Mouse (Mus musculus): ENCODE measurements around the gene Cyp4f40. TPM values are rescaled to one million over a fixed set of nuclear protein-coding genes. Genes with fewer than 3 reads are reported as not detected.
"Not testable (repeated sequence)": the region's sequence is repeated elsewhere in the genome, so short reads cannot be mapped to it uniquely, and the experiment has no call there.

Cyp4f40 gene
- 20.5 and 87.7 TPM in 2 replicates for polyA plus RNA-seq (2012; rRNA removed)

GRCm38 (mm10) chr17:32658712-32659111 is at the start of gene Cyp4f40:
Cyp4f40 (plus strand) TSS chr17:32658900.
- Histone ChIP-seq H3K27ac (ENCODE audit: insufficient read depth, low read depth, low read length) (peak within 1 kb of the TSS; percentile 97), H3K36me3 (ENCODE audit: control insufficient read depth, insufficient read depth, low read length) (peaks cover 2% of the 10 kb centered on the region; the same call in 1 of the 2 replicates), H3K4me1 (ENCODE audit: control insufficient read depth, insufficient read depth, insufficient read length, low read length) (peaks cover 32% of the 10 kb centered on the region), H3K27me3 (ENCODE audit: control insufficient read depth, insufficient read depth, low read length) (no peaks in the 10 kb centered on the region), H3K4me3 (ENCODE audit: low read depth, low read length) (peak within 1 kb of the TSS; percentile 44)
- TF ChIP-seq CTCF (IDR thresholded peaks at IDR 0.05; ENCODE audit: extremely low read depth, insufficient read length, insufficient replicate concordance, low read depth, low read length) (no peak), POLR2A (IDR thresholded peaks at IDR 0.05; ENCODE audit: low read depth, low read length) (no peak; the same call in 1 of the 2 replicates)
- WGBS = 12% methylated on average over 2 of the region's 2 CpGs

- WGBS = 68% methylated on average over 3 of the region's 3 CpGs
- H3K36me3 ChIP-seq (ENCODE audit: control insufficient read depth, insufficient read depth, low read length); H3K4me3 ChIP-seq (ENCODE audit: low read depth, low read length); H3K27ac ChIP-seq (ENCODE audit: insufficient read depth, low read depth, low read length); H3K27me3 ChIP-seq (ENCODE audit: control insufficient read depth, insufficient read depth, low read length); H3K4me1 ChIP-seq (ENCODE audit: control insufficient read depth, insufficient read depth, insufficient read length, low read length): not testable (repeated sequence)
Measured at GRCm38 (mm10) chr17:32610231-32610630, 48.5 kb upstream of the Cyp4f40 start.

GRCm38 (mm10) chr17:32610896-32611295 is 47.8 kb upstream of the Cyp4f40 start:
- TF ChIP-seq POLR2A (IDR thresholded peaks at IDR 0.05; ENCODE audit: low read depth, low read length) (no peak), CTCF (IDR thresholded peaks at IDR 0.05; ENCODE audit: extremely low read depth, insufficient read length, insufficient replicate concordance, low read depth, low read length) (no peak)
- Histone ChIP-seq H3K27ac (ENCODE audit: insufficient read depth, low read depth, low read length) (no peak overlapping the region), H3K36me3 (ENCODE audit: control insufficient read depth, insufficient read depth, low read length) (no peaks in the 10 kb centered on the region), H3K27me3 (ENCODE audit: control insufficient read depth, insufficient read depth, low read length) (no peaks in the 10 kb centered on the region), H3K4me1 (ENCODE audit: control insufficient read depth, insufficient read depth, insufficient read length, low read length) (no peaks in the 10 kb centered on the region), H3K4me3 (ENCODE audit: low read depth, low read length) (no peak overlapping the region)
- WGBS = 90% methylated on average over 3 of the region's 3 CpGs

- 57% methylated on average over 3 of the region's 3 CpGs for WGBS
- no peak for TF ChIP-seq CTCF (IDR thresholded peaks at IDR 0.05; ENCODE audit: extremely low read depth, insufficient read length, insufficient replicate concordance, low read depth, low read length)
- no peak for TF ChIP-seq POLR2A (IDR thresholded peaks at IDR 0.05; ENCODE audit: low read depth, low read length)
- H3K36me3 ChIP-seq (ENCODE audit: control insufficient read depth, insufficient read depth, low read length) = no peaks in the 10 kb centered on the region
- H3K27me3 ChIP-seq (ENCODE audit: control insufficient read depth, insufficient read depth, low read length) = no peaks in the 10 kb centered on the region
- no peaks in the 10 kb centered on the region for H3K4me1 ChIP-seq (ENCODE audit: control insufficient read depth, insufficient read depth, insufficient read length, low read length)
- H3K4me3 ChIP-seq (ENCODE audit: low read depth, low read length) = no peak overlapping the region
- H3K27ac ChIP-seq (ENCODE audit: insufficient read depth, low read depth, low read length) = no peak overlapping the region
Measured at GRCm38 (mm10) chr17:32612417-32612816, 46.3 kb upstream of the Cyp4f40 start.

DNA sequence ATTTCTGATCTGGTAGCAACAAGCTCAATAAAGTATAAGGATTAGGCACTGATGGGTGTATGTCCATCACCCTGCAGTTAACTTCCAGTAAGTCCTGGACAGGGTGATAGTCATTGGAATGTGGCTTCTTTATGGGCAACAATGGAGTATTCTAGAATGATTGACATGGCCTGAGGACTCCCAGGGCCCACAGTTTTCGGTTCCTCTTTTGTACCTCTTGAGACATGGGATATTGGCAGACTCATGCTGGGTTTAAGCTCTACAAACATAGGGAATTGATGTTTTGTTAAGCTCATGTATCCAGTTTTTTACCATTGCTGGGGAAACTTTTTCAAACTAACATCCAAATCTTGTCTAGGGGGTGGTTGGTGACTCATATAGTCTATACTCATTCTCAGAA is 41.4 kb upstream of the Cyp4f40 start:
- no peak overlapping the region for H3K4me3 ChIP-seq (ENCODE audit: low read depth, low read length)
- no peaks in the 10 kb centered on the region for H3K27me3 ChIP-seq (ENCODE audit: control insufficient read depth, insufficient read depth, low read length)
- H3K27ac ChIP-seq (ENCODE audit: insufficient read depth, low read depth, low read length) = no peak overlapping the region
- no peaks in the 10 kb centered on the region for H3K36me3 ChIP-seq (ENCODE audit: control insufficient read depth, insufficient read depth, low read length)
- H3K4me1 ChIP-seq (ENCODE audit: control insufficient read depth, insufficient read depth, insufficient read length, low read length) = no peaks in the 10 kb centered on the region
- WGBS = 66% methylated on average over 1 of the region's 1 CpGs
- TF ChIP-seq CTCF (IDR thresholded peaks at IDR 0.05; ENCODE audit: extremely low read depth, insufficient read length, insufficient replicate concordance, low read depth, low read length) = no peak

DNA sequence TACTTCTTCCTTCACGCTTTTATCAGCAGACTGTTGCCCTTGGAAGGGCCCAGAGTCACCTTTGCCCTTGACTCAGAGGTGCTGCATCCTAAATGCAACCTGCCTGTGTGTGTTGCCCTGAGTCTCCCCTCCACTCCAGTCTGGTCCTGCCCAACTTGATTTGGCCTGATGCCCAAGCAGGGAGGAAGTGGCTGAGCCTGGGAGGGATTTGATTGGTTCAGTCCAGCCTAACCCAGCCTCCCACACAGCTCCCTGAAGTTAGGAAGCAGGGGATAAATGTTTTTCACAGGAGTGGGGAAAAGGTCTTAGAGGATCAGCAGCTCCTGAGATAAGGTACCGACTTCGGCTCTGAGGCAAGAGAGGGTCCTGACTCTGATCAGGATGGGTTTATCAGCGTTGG is 37.7 kb upstream of the Cyp4f40 start, which contains the start of gene Cyp4f37:
Cyp4f37 (plus strand) TSS at position 292 of the 400 bp plus-strand sequence.
- not testable (repeated sequence) for H3K4me1 ChIP-seq (ENCODE audit: control insufficient read depth, insufficient read depth, insufficient read length, low read length); H3K27me3 ChIP-seq (ENCODE audit: control insufficient read depth, insufficient read depth, low read length); H3K36me3 ChIP-seq (ENCODE audit: control insufficient read depth, insufficient read depth, low read length); H3K4me3 ChIP-seq (ENCODE audit: low read depth, low read length); H3K27ac ChIP-seq (ENCODE audit: insufficient read depth, low read depth, low read length)
- WGBS = 54% methylated on average over 4 of the region's 4 CpGs

GRCm38 (mm10) chr17:32629726-32630125 is 29.0 kb upstream of the Cyp4f40 start:
- WGBS = 74% methylated on average over 7 of the region's 7 CpGs

DNA sequence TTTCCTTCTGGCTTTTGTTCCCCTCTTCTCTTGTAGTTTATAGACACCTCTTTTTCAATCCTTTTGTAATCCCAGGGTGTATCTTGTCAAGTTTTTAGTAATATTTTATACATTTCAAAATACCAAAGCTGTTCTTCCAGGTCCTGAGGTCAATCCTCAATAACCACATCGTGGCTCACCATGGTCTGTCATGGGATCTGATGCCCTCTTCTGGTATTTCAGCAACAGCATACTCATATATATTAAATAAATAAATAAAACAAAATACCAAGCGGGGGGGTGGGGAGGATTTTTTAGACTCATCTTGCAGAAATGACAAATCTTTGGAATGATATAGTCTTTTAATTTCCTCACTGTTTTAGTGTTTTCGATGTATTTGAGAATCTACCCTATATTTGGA is 26.8 kb upstream of the Cyp4f40 start:
- WGBS = 54% methylated on average over 3 of the region's 3 CpGs
- Histone ChIP-seq H3K27ac (ENCODE audit: insufficient read depth, low read depth, low read length) (no peak overlapping the region), H3K36me3 (ENCODE audit: control insufficient read depth, insufficient read depth, low read length) (no peaks in the 10 kb centered on the region), H3K27me3 (ENCODE audit: control insufficient read depth, insufficient read depth, low read length) (no peaks in the 10 kb centered on the region), H3K4me1 (ENCODE audit: control insufficient read depth, insufficient read depth, insufficient read length, low read length) (peaks cover 7% of the 10 kb centered on the region; the same call in 1 of the 2 replicates), H3K4me3 (ENCODE audit: low read depth, low read length) (no peak overlapping the region)
- TF ChIP-seq CTCF (IDR thresholded peaks at IDR 0.05; ENCODE audit: extremely low read depth, insufficient read length, insufficient replicate concordance, low read depth, low read length) (no peak), POLR2A (IDR thresholded peaks at IDR 0.05; ENCODE audit: low read depth, low read length) (no peak)

More at GRCm38 (mm10) chr17:32629726-32630125, 29.0 kb upstream of the Cyp4f40 start:
- H3K27ac ChIP-seq (ENCODE audit: insufficient read depth, low read depth, low read length); H3K4me3 ChIP-seq (ENCODE audit: low read depth, low read length); H3K27me3 ChIP-seq (ENCODE audit: control insufficient read depth, insufficient read depth, low read length); H3K4me1 ChIP-seq (ENCODE audit: control insufficient read depth, insufficient read depth, insufficient read length, low read length); H3K36me3 ChIP-seq (ENCODE audit: control insufficient read depth, insufficient read depth, low read length): not testable (repeated sequence)

DNA sequence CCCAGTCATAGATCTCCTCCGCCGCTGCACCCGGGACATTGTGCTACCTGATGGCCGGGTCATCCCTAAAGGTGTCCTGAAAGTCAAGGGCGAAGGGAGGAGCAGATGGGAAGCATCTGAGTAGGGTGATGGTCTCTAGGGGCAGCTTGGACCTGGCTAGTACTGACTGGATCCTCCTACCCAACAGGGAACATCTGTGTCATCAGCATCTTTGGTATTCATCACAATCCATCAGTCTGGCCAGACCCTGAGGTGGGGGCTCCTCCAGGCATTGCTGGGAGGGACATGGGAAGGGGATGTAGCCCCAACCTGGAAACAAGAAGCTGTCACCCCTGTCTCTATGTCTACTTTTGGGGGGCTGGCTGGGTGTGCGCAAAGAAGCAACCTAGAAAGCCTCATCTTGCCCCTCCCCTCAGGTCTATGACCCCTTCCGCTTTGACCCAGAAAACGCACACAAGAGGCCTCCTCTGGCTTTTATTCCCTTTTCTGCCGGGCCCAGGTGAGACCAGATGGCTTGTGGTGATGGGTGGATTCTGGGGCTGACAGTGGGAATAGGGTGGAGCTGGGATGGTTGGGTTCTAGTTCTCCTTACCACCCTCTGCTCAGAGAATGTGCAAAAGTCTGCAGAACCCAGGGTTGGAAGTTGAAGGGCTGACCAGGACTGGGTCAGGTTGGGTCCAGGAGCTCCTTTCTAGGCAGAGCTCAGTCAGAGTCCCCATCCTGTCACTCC is 24.3 kb upstream of the Cyp4f40 start:
- not testable (repeated sequence) for H3K27me3 ChIP-seq (ENCODE audit: control insufficient read depth, insufficient read depth, low read length); H3K27ac ChIP-seq (ENCODE audit: insufficient read depth, low read depth, low read length); H3K36me3 ChIP-seq (ENCODE audit: control insufficient read depth, insufficient read depth, low read length)
- WGBS = 82% methylated on average over 9 of the region's 9 CpGs
- peak overlapping the region; percentile 49 for H3K4me3 ChIP-seq (ENCODE audit: low read depth, low read length)
- peaks cover 12% of the 10 kb centered on the region for H3K4me1 ChIP-seq (ENCODE audit: control insufficient read depth, insufficient read depth, insufficient read length, low read length)
